Mouse (Mus musculus): ENCODE data around the gene Cdkn1b. TPM values are rescaled to one million over a fixed set of nuclear protein-coding genes. Genes with fewer than 3 reads are reported as not detected.

Gene Cdkn1b
- polyA plus RNA-seq, 1 experiment from 2014 or later = 10.3 TPM

GRCm38 (mm10) chr6:134916641-134917040, 3.6 kb upstream of the Cdkn1b start:
- under 1% methylated on average over 11 of the region's 11 CpGs for WGBS
- peak; percentile 61 for DNase-seq (ENCODE audit: low spot score)
- Histone ChIP-seq H3K36me3 (no peaks in the 10 kb centered on the region), H3K4me3 (peak overlapping the region; percentile 49), H3K27ac (peak overlapping the region; percentile 66; the same call in 1 of the 2 replicates), H3K27me3 (ENCODE audit: low read depth, poor library complexity, severe bottlenecking) (peaks cover 16% of the 10 kb centered on the region), H3K9me3 (replicated peaks) (no peaks in the 10 kb centered on the region), H3K4me1 (peaks cover 24% of the 10 kb centered on the region)

- H3K27me3 ChIP-seq (ENCODE audit: low read depth, poor library complexity, severe bottlenecking) = peaks cover 16% of the 10 kb centered on the region
- 3% methylated on average over 11 of the region's 11 CpGs for whole genome bisulfite sequencing
- H3K9me3 ChIP-seq (replicated peaks) = no peaks in the 10 kb centered on the region
- peaks cover 29% of the 10 kb centered on the region for H3K4me1 ChIP-seq
- peak overlapping the region; percentile 49 for H3K4me3 ChIP-seq
- peak; percentile 62 for DNase-seq (ENCODE audit: low spot score)
- 0 out of 2 replicates have a peak, but pooled peaks cover 3% of the 10 kb centered on the region for H3K36me3 ChIP-seq
- H3K27ac ChIP-seq = peak overlapping the region; percentile 66; the same call in 1 of the 2 replicates
These were observed 3.1 kb upstream of the Cdkn1b start for GRCm38 (mm10) chr6:134917087-134917486.

- WGBS = 96% methylated on average over 10 of the region's 10 CpGs
- Histone ChIP-seq H3K27ac (no peak overlapping the region), H3K9me3 (replicated peaks) (no peaks in the 10 kb centered on the region), H3K36me3 (peaks cover 20% of the 10 kb centered on the region), H3K4me1 (peaks cover 38% of the 10 kb centered on the region), H3K4me3 (no peak overlapping the region), H3K27me3 (ENCODE audit: low read depth, poor library complexity, severe bottlenecking) (peaks cover 16% of the 10 kb centered on the region)
- DNase-seq (ENCODE audit: low spot score) = no peak
These were observed 1.4 kb upstream of the Cdkn1b start for GRCm38 (mm10) chr6:134918769-134919168.

- H3K4me1 ChIP-seq = peaks cover 38% of the 10 kb centered on the region
- no peak for DNase-seq (ENCODE audit: low spot score)
- WGBS = 4% methylated on average over 37 of the region's 37 CpGs
These were observed 551 bp upstream of the Cdkn1b start for GRCm38 (mm10) chr6:134919511-134920189.

GRCm38 (mm10) chr6:134921014-134921694, 953 bp downstream of the Cdkn1b start:
- H3K4me1 ChIP-seq = peaks cover 40% of the 10 kb centered on the region
- peaks cover 19% of the 10 kb centered on the region for H3K27me3 ChIP-seq (ENCODE audit: low read depth, poor library complexity, severe bottlenecking)

More at GRCm38 (mm10) chr6:134919511-134920189, 551 bp upstream of the Cdkn1b start:
- H3K9me3 ChIP-seq (replicated peaks) = no peaks in the 10 kb centered on the region
- peak overlapping the region; percentile 98 for H3K27ac ChIP-seq
- H3K27me3 ChIP-seq (ENCODE audit: low read depth, poor library complexity, severe bottlenecking) = peaks cover 16% of the 10 kb centered on the region
- H3K4me3 ChIP-seq = peak overlapping the region; percentile 87
- peaks cover 26% of the 10 kb centered on the region for H3K36me3 ChIP-seq

GRCm38 (mm10) chr6:134921695-134922510, 1.7 kb downstream of the Cdkn1b start:
- Histone ChIP-seq H3K9me3 (replicated peaks) (no peaks in the 10 kb centered on the region), H3K27me3 (ENCODE audit: low read depth, poor library complexity, severe bottlenecking) (peaks cover 19% of the 10 kb centered on the region), H3K36me3 (peaks cover 26% of the 10 kb centered on the region), H3K27ac (peak overlapping the region; percentile 98), H3K4me3 (peak overlapping the region; percentile 87), H3K4me1 (peaks cover 40% of the 10 kb centered on the region)
- no peak for DNase-seq (ENCODE audit: low spot score)
- WGBS = 10% methylated on average over 20 of the region's 20 CpGs

More at GRCm38 (mm10) chr6:134921014-134921694, 953 bp downstream of the Cdkn1b start:
- Histone ChIP-seq H3K27ac (peak overlapping the region; percentile 98), H3K4me3 (peak overlapping the region; percentile 87), H3K9me3 (replicated peaks) (no peaks in the 10 kb centered on the region), H3K36me3 (peaks cover 26% of the 10 kb centered on the region)
- WGBS = under 1% methylated on average over 32 of the region's 32 CpGs
- peak; percentile 71 for DNase-seq (ENCODE audit: low spot score)

GRCm38 (mm10) chr6:134922511-134923195, 2.5 kb downstream of the Cdkn1b start:
- Histone ChIP-seq H3K27ac (no peak overlapping the region), H3K4me1 (peaks cover 48% of the 10 kb centered on the region), H3K27me3 (ENCODE audit: low read depth, poor library complexity, severe bottlenecking) (peaks cover 17% of the 10 kb centered on the region), H3K36me3 (peaks cover 26% of the 10 kb centered on the region), H3K9me3 (replicated peaks) (no peaks in the 10 kb centered on the region), H3K4me3 (peak overlapping the region; percentile 87)
- DNase-seq (ENCODE audit: low spot score) = no peak
- 74% methylated on average over 9 of the region's 9 CpGs for WGBS

GRCm38 (mm10) chr6:134923670-134924069, 3.5 kb downstream of the Cdkn1b start:
- H3K27me3 ChIP-seq (ENCODE audit: low read depth, poor library complexity, severe bottlenecking) = peaks cover 7% of the 10 kb centered on the region
- H3K27ac ChIP-seq = no peak overlapping the region
- no peak overlapping the region for H3K4me3 ChIP-seq
- H3K9me3 ChIP-seq (replicated peaks) = no peaks in the 10 kb centered on the region
- DNase-seq (ENCODE audit: low spot score) = no peak
- H3K36me3 ChIP-seq = peaks cover 26% of the 10 kb centered on the region
- 83% methylated on average over 4 of the region's 4 CpGs for WGBS
- peaks cover 51% of the 10 kb centered on the region for H3K4me1 ChIP-seq

GRCm38 (mm10) chr6:134924262-134924661, 4.1 kb downstream of the Cdkn1b start:
- no peak for DNase-seq (ENCODE audit: low spot score)
- peaks cover 47% of the 10 kb centered on the region for H3K4me1 ChIP-seq
- 83% methylated on average over 3 of the region's 3 CpGs for WGBS

GRCm38 (mm10) chr6:134925673-134926337, 5.6 kb downstream of the Cdkn1b start:
- Histone ChIP-seq H3K27me3 (ENCODE audit: low read depth, poor library complexity, severe bottlenecking) (0 out of 2 replicates have a peak, but pooled peaks cover 3% of the 10 kb centered on the region), H3K9me3 (replicated peaks) (no peaks in the 10 kb centered on the region), H3K4me1 (peaks cover 54% of the 10 kb centered on the region), H3K36me3 (peaks cover 26% of the 10 kb centered on the region), H3K27ac (no peak overlapping the region), H3K4me3 (no peak overlapping the region)
- WGBS = 80% methylated on average over 4 of the region's 4 CpGs
- no peak for DNase-seq (ENCODE audit: low spot score)

More at GRCm38 (mm10) chr6:134924262-134924661, 4.1 kb downstream of the Cdkn1b start:
- Histone ChIP-seq H3K36me3 (peaks cover 26% of the 10 kb centered on the region), H3K27me3 (ENCODE audit: low read depth, poor library complexity, severe bottlenecking) (0 out of 2 replicates have a peak, but pooled peaks cover 3% of the 10 kb centered on the region), H3K27ac (no peak overlapping the region), H3K4me3 (no peak overlapping the region), H3K9me3 (replicated peaks) (no peaks in the 10 kb centered on the region)

- peaks cover 26% of the 10 kb centered on the region for H3K36me3 ChIP-seq
- H3K27ac ChIP-seq = peak overlapping the region; percentile 98
- H3K9me3 ChIP-seq (replicated peaks) = no peaks in the 10 kb centered on the region
- no peak for DNase-seq (ENCODE audit: low spot score)
- 0 out of 2 replicates have a peak, but pooled peaks cover 3% of the 10 kb centered on the region for H3K27me3 ChIP-seq (ENCODE audit: low read depth, poor library complexity, severe bottlenecking)
- 13% methylated on average over 3 of the region's 3 CpGs for WGBS
- H3K4me3 ChIP-seq = peak overlapping the region; percentile 69
- peaks cover 52% of the 10 kb centered on the region for H3K4me1 ChIP-seq
These were observed 6.1 kb downstream of the Cdkn1b start for GRCm38 (mm10) chr6:134926338-134926705.

Data from limb, embryonic 10.5 days (tissue).